Mouse (Mus musculus): ENCODE results near the gene Ankrd28. TPM values are rescaled to one million over a fixed set of nuclear protein-coding genes. Genes with fewer than 3 reads are reported as not detected.

Gene Ankrd28
- polyA plus RNA-seq, 2 experiments, result 3.8 to 4.8 TPM

DNA sequence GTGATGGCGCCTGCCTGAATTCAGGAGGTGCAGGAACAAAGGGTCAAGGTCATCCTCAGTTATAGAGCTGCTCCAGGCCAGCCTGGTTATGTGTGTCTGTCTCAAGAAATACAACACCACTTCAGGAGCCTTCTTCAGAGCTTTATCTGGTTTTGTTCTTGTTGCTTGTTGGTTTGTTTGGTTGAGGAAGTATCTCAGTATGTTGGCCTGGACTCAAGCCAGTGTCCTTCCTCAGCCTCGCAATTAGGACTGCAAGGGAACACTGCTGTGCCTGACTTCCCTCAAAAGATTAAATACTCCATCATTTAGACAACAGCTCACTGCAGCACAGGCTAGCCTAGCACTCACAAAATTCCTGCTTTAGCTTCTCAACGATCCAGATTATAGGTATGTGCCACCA, 109.2 kb downstream of the Ankrd28 start:
- Histone ChIP-seq H3K4me3 (ENCODE audit: insufficient read depth in 1 of 2, low read depth in 2 of 2, low read length in 2 of 2) (no peak overlapping the region), H3K27ac (no peak overlapping the region), H3K4me1 (replicated peaks; ENCODE audit: control insufficient read depth in 2 of 2, insufficient read depth in 2 of 2, low read length in 1 of 2) (peaks cover 20 to 23% of the 10 kb centered on the region in 2 experiments), H3K9ac (replicated peaks) (no peak overlapping the region), H3K9me3 (ENCODE audit: control insufficient read depth, low read length) (no peaks in the 10 kb centered on the region), H3K27me3 (ENCODE audit: control insufficient read depth, insufficient read depth, low read length) (no peaks in the 10 kb centered on the region), H3K36me3 (replicated peaks; ENCODE audit: control insufficient read depth, insufficient read depth, low read depth) (peaks cover 8% of the 10 kb centered on the region; the same call in 1 of the 2 replicates), H3K4me2 (ENCODE audit: low read depth) (no peak overlapping the region)
- TF ChIP-seq CTCF (IDR thresholded peaks at IDR 0.05; ENCODE audit: low read depth), result no peak
- TF ChIP-seq EP300 (IDR thresholded peaks at IDR 0.05; ENCODE audit: low read depth), result no peak
- ATAC-seq (ENCODE audit: insufficient read depth) (no peak), DNase-seq (ENCODE audit: low read depth in 3 of 3, low spot score in 3 of 3) (no peak)
- WGBS (ENCODE audit: insufficient replicate concordance), result 73% methylated on average over 3 of the region's 3 CpGs

DNA sequence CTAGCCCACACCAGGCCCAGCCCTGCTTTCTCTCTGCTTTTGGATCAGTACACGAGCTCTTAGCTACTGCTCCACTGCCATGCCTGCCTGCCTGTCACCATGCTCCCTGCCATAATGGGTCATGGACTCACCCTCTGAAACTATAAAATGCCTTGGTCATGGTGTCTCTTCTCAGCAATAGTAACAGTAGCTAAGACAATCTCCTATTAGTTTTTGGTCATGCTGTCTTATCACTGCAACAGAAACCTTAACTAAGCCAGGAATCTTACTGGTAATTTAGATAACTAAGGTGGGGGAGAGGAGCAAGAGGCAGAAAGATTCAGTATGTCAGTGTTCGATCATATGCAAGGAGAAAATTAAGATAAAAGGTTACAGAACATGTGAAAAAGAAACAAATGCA, 112.1 kb downstream of the Ankrd28 start:
- TF ChIP-seq CTCF (IDR thresholded peaks at IDR 0.05; ENCODE audit: low read depth) (no peak), EP300 (IDR thresholded peaks at IDR 0.05; ENCODE audit: low read depth) (peak; percentile 74)
- H3K9me3 ChIP-seq (ENCODE audit: control insufficient read depth, low read length), result no peaks in the 10 kb centered on the region
- no peak for DNase-seq (ENCODE audit: low read depth in 3 of 3, low spot score in 3 of 3)
- 49% methylated on average over 2 of the region's 2 CpGs for WGBS (ENCODE audit: insufficient replicate concordance)
- peaks cover 20 to 24% of the 10 kb centered on the region in 2 experiments for H3K4me1 ChIP-seq (replicated peaks; ENCODE audit: control insufficient read depth in 2 of 2, insufficient read depth in 2 of 2, low read length in 1 of 2)
- peaks cover 8% of the 10 kb centered on the region; the same call in 1 of the 2 replicates for H3K36me3 ChIP-seq (replicated peaks; ENCODE audit: control insufficient read depth, insufficient read depth, low read depth)
- no peak overlapping the region for H3K4me2 ChIP-seq (ENCODE audit: low read depth)
- H3K4me3 ChIP-seq (ENCODE audit: insufficient read depth in 1 of 2, low read depth in 2 of 2, low read length in 2 of 2), result no peak overlapping the region
- H3K27me3 ChIP-seq (ENCODE audit: control insufficient read depth, insufficient read depth, low read length), result no peaks in the 10 kb centered on the region
- H3K27ac ChIP-seq, result peak overlapping the region; percentile 19
- no peak overlapping the region for H3K9ac ChIP-seq (replicated peaks)
- ATAC-seq (ENCODE audit: insufficient read depth), result peak; percentile 67; the same call in 1 of the 2 replicates

DNA sequence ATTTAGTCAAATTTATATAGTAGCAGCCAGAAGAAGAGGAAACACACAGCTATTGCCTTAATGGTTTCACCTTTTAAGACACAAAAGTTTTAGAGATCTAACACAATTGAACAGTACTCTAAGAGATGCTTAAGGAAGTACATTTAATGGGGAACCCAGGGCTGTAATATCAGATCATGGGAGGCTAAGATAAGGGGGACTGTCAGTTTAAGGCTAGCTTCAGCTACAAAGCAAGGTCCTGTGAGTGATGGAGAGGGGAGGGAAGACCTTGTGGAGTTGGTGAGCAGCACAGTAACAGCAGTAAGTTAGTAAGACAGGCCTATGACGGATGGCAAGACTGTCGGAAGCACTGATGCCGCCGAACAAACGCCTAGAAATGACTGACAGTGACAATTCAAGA, 113.1 kb downstream of the Ankrd28 start:
- no peak overlapping the region for H3K4me3 ChIP-seq (ENCODE audit: insufficient read depth in 1 of 2, low read depth in 2 of 2, low read length in 2 of 2)
- peaks cover 20 to 24% of the 10 kb centered on the region in 2 experiments for H3K4me1 ChIP-seq (replicated peaks; ENCODE audit: control insufficient read depth in 2 of 2, insufficient read depth in 2 of 2, low read length in 1 of 2)
- 85% methylated on average over 5 of the region's 5 CpGs for WGBS (ENCODE audit: insufficient replicate concordance)
- H3K9me3 ChIP-seq (ENCODE audit: control insufficient read depth, low read length), result no peaks in the 10 kb centered on the region
- no peak for DNase-seq (ENCODE audit: low read depth in 3 of 3, low spot score in 3 of 3)
- no peak for ATAC-seq (ENCODE audit: insufficient read depth)
- H3K4me2 ChIP-seq (ENCODE audit: low read depth), result no peak overlapping the region
- peak overlapping the region; percentile 19; the same call in 1 of the 2 replicates for H3K27ac ChIP-seq
- H3K27me3 ChIP-seq (ENCODE audit: control insufficient read depth, insufficient read depth, low read length), result no peaks in the 10 kb centered on the region
- TF ChIP-seq EP300 (IDR thresholded peaks at IDR 0.05; ENCODE audit: low read depth) (0 out of 2 replicates have a peak, but pooled peaks have one; percentile 33), CTCF (IDR thresholded peaks at IDR 0.05; ENCODE audit: low read depth) (no peak)
- H3K9ac ChIP-seq (replicated peaks), result no peak overlapping the region
- H3K36me3 ChIP-seq (replicated peaks; ENCODE audit: control insufficient read depth, insufficient read depth, low read depth), result peaks cover 8% of the 10 kb centered on the region

DNA sequence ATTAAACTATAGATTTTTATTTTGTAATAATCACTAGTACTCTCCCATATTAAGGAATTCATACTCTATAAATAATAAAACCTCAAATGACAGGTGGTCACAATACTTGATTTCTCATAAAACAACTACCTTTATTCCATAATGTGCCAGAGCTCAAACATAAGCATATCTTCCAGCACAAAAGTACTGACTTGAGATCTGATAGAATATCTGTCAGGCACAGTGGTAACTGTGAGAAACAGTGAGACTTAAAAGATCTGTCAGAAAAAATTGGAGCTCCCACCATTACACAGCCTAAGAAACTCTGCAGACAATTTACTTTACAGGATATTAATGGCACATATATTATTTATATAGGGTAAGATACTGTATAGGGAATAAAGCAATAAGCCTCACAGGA, 114.8 kb downstream of the Ankrd28 start:
- H3K4me1 ChIP-seq (replicated peaks; ENCODE audit: control insufficient read depth in 2 of 2, insufficient read depth in 2 of 2, low read length in 1 of 2), result peaks cover 20 to 26% of the 10 kb centered on the region in 2 experiments
- ATAC-seq (ENCODE audit: insufficient read depth), result no peak
- H3K9me3 ChIP-seq (ENCODE audit: control insufficient read depth, low read length), result no peaks in the 10 kb centered on the region
- H3K27ac ChIP-seq, result no peak overlapping the region
- H3K4me3 ChIP-seq (ENCODE audit: insufficient read depth in 1 of 2, low read depth in 2 of 2, low read length in 2 of 2), result no peak overlapping the region
- H3K36me3 ChIP-seq (replicated peaks; ENCODE audit: control insufficient read depth, insufficient read depth, low read depth), result peaks cover 11% of the 10 kb centered on the region
- no peaks in the 10 kb centered on the region for H3K27me3 ChIP-seq (ENCODE audit: control insufficient read depth, insufficient read depth, low read length)
- TF ChIP-seq EP300 (IDR thresholded peaks at IDR 0.05; ENCODE audit: low read depth) (peak; percentile 67), CTCF (IDR thresholded peaks at IDR 0.05; ENCODE audit: low read depth) (no peak)
- H3K4me2 ChIP-seq (ENCODE audit: low read depth), result no peak overlapping the region
- no peak overlapping the region for H3K9ac ChIP-seq (replicated peaks)
- DNase-seq (ENCODE audit: low read depth in 3 of 3, low spot score in 3 of 3), result no peak

DNA sequence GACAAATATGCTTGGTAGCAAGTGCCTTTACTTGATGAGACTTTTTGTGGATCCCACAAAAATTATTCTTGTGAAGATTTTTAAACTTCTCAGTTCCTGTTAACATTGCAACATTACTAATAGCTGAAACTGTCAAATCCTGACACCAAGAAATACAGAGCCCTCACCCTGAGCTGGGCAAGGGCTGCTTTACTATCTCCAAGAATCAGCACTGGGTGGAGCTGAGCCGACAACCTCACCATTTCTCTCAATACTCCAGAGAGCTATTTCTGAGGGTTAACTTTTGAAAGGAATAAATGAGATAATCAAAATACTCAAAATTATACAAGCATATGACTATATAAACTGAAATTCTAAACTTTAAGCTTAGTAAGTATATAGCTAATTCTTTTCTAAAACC, 121.1 kb downstream of the Ankrd28 start:
- no peak overlapping the region for H3K27ac ChIP-seq
- H3K9me3 ChIP-seq (ENCODE audit: control insufficient read depth, low read length), result no peaks in the 10 kb centered on the region
- DNase-seq (ENCODE audit: low read depth in 3 of 3, low spot score in 3 of 3) (no peak), ATAC-seq (ENCODE audit: insufficient read depth) (peak; percentile 68; the same call in 1 of the 2 replicates)
- H3K4me1 ChIP-seq (replicated peaks; ENCODE audit: control insufficient read depth in 2 of 2, insufficient read depth in 2 of 2, low read length in 1 of 2), result peaks cover 0 to 7% of the 10 kb centered on the region in 2 experiments; a peak in 2 of 4 replicates
- WGBS (ENCODE audit: insufficient replicate concordance), result 20% methylated on average over 1 of the region's 1 CpGs
- no peak for TF ChIP-seq EP300 (IDR thresholded peaks at IDR 0.05; ENCODE audit: low read depth)
- TF ChIP-seq CTCF (IDR thresholded peaks at IDR 0.05; ENCODE audit: low read depth), result no peak
- H3K4me2 ChIP-seq (ENCODE audit: low read depth), result no peak overlapping the region
- no peak overlapping the region for H3K4me3 ChIP-seq (ENCODE audit: insufficient read depth in 1 of 2, low read depth in 2 of 2, low read length in 2 of 2)
- no peak overlapping the region for H3K9ac ChIP-seq (replicated peaks)
- H3K36me3 ChIP-seq (replicated peaks; ENCODE audit: control insufficient read depth, insufficient read depth, low read depth), result peaks cover 2% of the 10 kb centered on the region
- no peaks in the 10 kb centered on the region for H3K27me3 ChIP-seq (ENCODE audit: control insufficient read depth, insufficient read depth, low read length)
